Mouse (Mus musculus) limb, embryonic 14.5 days (tissue): ENCODE data around the gene Polr2a. TPM values are rescaled to one million over a fixed set of nuclear protein-coding genes. Genes with fewer than 3 reads are reported as not detected.
A peak's percentile ranks its signal among the peaks of the same experiment; 100 is the strongest.

Experiments used
- ATAC-seq: fragments of 200-750 bp; cut with Nextera tagmentation; 2 replicates; pipeline ENCODE4 v1.8.0; 2017; ENCODE audit warnings: low read depth, moderate number of reproducible peaks, moderate TSS enrichment; ENCODE audit not compliant: low FRiP score
- DNase-seq: peaks from one replicate; pipeline ENCODE4 v3.0.0-alpha.2; 2015; ENCODE audit warnings: low spot score
- H3K27ac ChIP-seq: fragments of 300-500 bp; sonication (generic); replicated peaks from 2 replicates; pipeline ENCODE4 v1.5.1; 2014; ENCODE audit warnings: low read depth, mild to moderate bottlenecking, low read length, moderate library complexity, mixed read lengths
- H3K27me3 ChIP-seq: fragments of 300-500 bp; sonication (generic); 2 replicates; pipeline ENCODE4 v1.6.1; 2014; ENCODE audit warnings: low read length, mixed read lengths; ENCODE audit not compliant: control insufficient read depth, insufficient read depth
- H3K36me3 ChIP-seq: fragments of 300-500 bp; sonication (generic); 2 replicates; pipeline ENCODE4 v1.6.1; 2014; ENCODE audit warnings: mild to moderate bottlenecking, low read length, moderate library complexity, mixed read lengths; ENCODE audit not compliant: control insufficient read depth, insufficient read depth
- H3K4me1 ChIP-seq: fragments of 300-500 bp; sonication (generic); 2 replicates; pipeline ENCODE4 v1.6.1; 2014; ENCODE audit warnings: antibody characterized with exemption, low read length, mixed read lengths; ENCODE audit not compliant: control insufficient read depth, insufficient read depth
- H3K4me2 ChIP-seq: fragments of 300-500 bp; sonication (generic); replicated peaks from 2 replicates; pipeline ENCODE4 v1.6.1; 2014; ENCODE audit warnings: low read depth, mild to moderate bottlenecking, low read length, moderate library complexity; ENCODE audit not compliant: severe bottlenecking
- H3K4me3 ChIP-seq: fragments of 300-500 bp; sonication (generic); replicated peaks from 2 replicates; pipeline ENCODE4 v1.5.1; 2014; ENCODE audit warnings: low read length
- H3K9ac ChIP-seq: fragments of 300-500 bp; sonication (generic); 2 replicates; pipeline ENCODE4 v1.6.1; 2014; ENCODE audit warnings: mild to moderate bottlenecking, low read depth, low read length, moderate library complexity; ENCODE audit not compliant: severe bottlenecking
- H3K9me3 ChIP-seq: fragments of 300-500 bp; sonication (generic); 2 replicates; pipeline ENCODE4 v1.6.1; 2016; ENCODE audit warnings: low read length; ENCODE audit not compliant: control insufficient read depth
- POLR2A ChIP-seq: fragments of 200-500 bp; IDR thresholded peaks from 2 replicates; pipeline ENCODE4 v1.8.0; 2012; ENCODE audit warnings: inconsistent platforms, mild to moderate bottlenecking, moderate library complexity, borderline replicate concordance; ENCODE audit not compliant: insufficient read depth, insufficient read length; ENCODE audit errors: extremely low read depth
- WGBS: fragments of 180-500 bp; shearing (Covaris S2); extraction: QIAGEN DNeasy Blood & Tissue Kit; methylation state at CpG from one replicate; pipeline ENCODE4 v1.1.7; 2014; 5-methylcytosine and 5-hydroxymethylcytosine counted together
- polyA plus RNA-seq, 2 experiments: library from polyadenylated mRNA; depleted of rRNA in 1 of 2; stranded (reverse) in 1 of 2; unstranded in 1 of 2; fragments of >200 nt; fragmentation: Nextera tagmentation in 1 of 2; extraction: Ambion mirVana in 1 of 2; gene quantifications; 2 replicates each; pipeline versions ENCODE4 v1.2.1 to v1.2.3; 2012 to 2014

Gene Polr2a
- polyA plus RNA-seq, 2 experiments, result 40.7 to 76.6 TPM

DNA sequence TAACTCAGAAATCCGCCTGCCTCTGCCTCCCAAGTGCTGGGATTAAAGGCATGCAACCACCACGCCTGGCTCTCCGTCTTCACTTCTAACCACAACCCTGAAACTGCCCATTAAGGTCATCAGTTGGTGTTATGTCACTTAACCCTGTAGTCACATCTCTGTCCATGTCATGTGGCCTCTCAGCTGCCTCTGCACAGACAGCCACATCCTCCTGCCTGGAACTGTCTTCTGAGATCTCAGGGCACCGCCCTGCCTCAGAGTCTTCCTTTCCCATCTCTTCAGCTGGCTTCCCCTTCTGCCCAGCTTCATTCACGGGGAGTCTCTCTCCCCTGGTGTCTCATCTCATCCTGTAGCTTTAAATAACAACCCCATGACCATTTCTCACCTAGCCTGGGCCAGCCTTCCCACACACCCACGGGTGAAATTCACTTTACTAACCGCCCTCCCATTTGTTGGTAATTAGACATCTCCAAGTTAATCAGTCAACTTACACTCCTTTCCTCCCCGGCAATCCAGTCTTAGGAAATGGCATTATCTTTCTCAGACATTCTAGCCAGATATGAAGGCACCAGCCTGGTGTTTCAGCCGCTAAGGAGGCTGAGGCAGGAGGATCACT, 66.1 kb downstream of the Polr2a start:
- Histone ChIP-seq H3K36me3 (no peaks in the 10 kb centered on the region), H3K9ac (no peak overlapping the region), H3K9me3 (no peaks in the 10 kb centered on the region), H3K4me3 (no peak overlapping the region), H3K27me3 (no peaks in the 10 kb centered on the region), H3K27ac (no peak overlapping the region), H3K4me1 (peaks cover 7% of the 10 kb centered on the region), H3K4me2 (no peak overlapping the region)
- WGBS, result 76% methylated on average over 9 of the region's 9 CpGs
- TF ChIP-seq POLR2A, result no peak
- DNase-seq, result no peak
- no peak for ATAC-seq

DNA sequence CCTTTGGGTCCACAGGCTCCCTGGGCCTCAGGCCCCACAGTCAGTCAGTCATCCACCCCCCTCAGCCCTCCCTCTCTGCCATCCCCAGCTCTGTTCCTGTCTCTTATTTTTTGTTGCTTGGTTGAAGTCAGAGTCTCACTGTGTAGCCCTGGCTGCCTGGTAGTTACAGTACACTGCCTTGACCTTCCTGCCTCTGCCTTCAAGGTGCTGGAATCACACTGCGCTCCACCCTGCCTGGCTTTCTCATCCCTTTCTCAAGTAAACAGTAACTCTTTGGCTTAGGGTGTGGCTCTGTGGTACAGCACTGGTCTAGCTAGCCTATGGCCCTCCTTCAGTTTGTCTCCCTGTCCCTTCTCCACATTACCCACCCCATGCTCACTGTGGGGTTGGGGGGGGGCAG, 68.5 kb downstream of the Polr2a start:
- ATAC-seq (no peak), DNase-seq (no peak)
- peaks cover 18% of the 10 kb centered on the region for H3K4me1 ChIP-seq
- H3K4me2 ChIP-seq, result no peak overlapping the region
- H3K27me3 ChIP-seq, result no peaks in the 10 kb centered on the region
- TF ChIP-seq POLR2A, result no peak
- no peaks in the 10 kb centered on the region for H3K36me3 ChIP-seq
- 94% methylated on average over 1 of the region's 1 CpGs for WGBS
- no peak overlapping the region; the same call in 1 of the 2 replicates for H3K9ac ChIP-seq
- H3K9me3 ChIP-seq, result no peaks in the 10 kb centered on the region
- no peak overlapping the region for H3K4me3 ChIP-seq
- H3K27ac ChIP-seq, result no peak overlapping the region

- no peak overlapping the region for H3K9ac ChIP-seq
- H3K27me3 ChIP-seq, result no peaks in the 10 kb centered on the region
- peak overlapping the region; percentile 43 for H3K27ac ChIP-seq
- 0 out of 2 replicates have a peak overlapping the region, but pooled peaks have one; percentile 10 for H3K4me2 ChIP-seq
- H3K36me3 ChIP-seq, result no peaks in the 10 kb centered on the region
- TF ChIP-seq POLR2A, result no peak
- no peak overlapping the region for H3K4me3 ChIP-seq
- WGBS, result 30% methylated on average over 5 of the region's 5 CpGs
- no peak for DNase-seq
- no peaks in the 10 kb centered on the region for H3K9me3 ChIP-seq
- peaks cover 29% of the 10 kb centered on the region for H3K4me1 ChIP-seq
- ATAC-seq, result no peak
Measured at GRCm38 (mm10) chr11:69687061-69687460, 71.4 kb downstream of the Polr2a start.

GRCm38 (mm10) chr11:69686377-69686776, 72.1 kb downstream of the Polr2a start:
- no peak overlapping the region for H3K4me2 ChIP-seq
- H3K9me3 ChIP-seq, result no peaks in the 10 kb centered on the region
- H3K27ac ChIP-seq, result peak overlapping the region; percentile 52; the same call in 1 of the 2 replicates
- WGBS, result 9% methylated on average over 4 of the region's 4 CpGs
- DNase-seq (peak; percentile 33), ATAC-seq (no peak)
- TF ChIP-seq POLR2A, result no peak
- H3K9ac ChIP-seq, result peak overlapping the region; percentile 8; the same call in 1 of the 2 replicates
- no peaks in the 10 kb centered on the region for H3K27me3 ChIP-seq
- peaks cover 29% of the 10 kb centered on the region for H3K4me1 ChIP-seq
- H3K36me3 ChIP-seq, result no peaks in the 10 kb centered on the region
- H3K4me3 ChIP-seq, result no peak overlapping the region

DNA sequence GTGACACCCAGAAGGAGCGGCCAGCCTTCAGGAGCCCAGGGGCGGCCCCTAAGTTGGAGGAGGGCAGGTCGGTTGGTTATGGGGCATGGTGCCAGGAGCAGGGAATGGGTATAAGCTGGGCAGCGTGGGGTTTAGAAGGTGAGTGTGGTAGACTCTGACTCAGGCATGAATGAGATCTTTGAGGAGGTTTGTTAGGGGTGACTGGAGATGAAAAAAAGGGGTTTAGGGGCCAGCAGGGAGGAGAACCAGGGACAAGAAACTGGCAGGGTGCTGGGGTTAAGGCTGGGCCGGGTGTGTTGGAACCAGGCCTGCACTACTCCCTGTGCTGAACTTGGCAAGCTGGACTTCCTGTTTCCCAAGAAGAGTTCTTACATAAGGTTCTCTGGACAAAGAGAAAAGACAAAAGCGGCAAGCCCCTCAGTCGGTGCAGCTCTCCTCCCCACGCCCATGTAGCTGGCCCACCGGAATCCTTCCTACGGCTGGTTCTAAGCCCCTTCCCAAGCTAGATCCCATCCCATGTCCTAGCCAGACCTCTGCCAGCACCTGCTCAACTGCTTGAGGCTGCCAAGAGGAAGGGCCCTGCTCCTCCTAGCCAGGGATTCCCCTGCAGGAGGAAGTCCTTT, 72.8 kb downstream of the Polr2a start, which contains the start of gene Tnfsf13:
Gene Tnfsf13, minus strand, starts transcription at position 259 of the 623 bp plus-strand sequence.
- no peak for ATAC-seq
- Histone ChIP-seq H3K9ac (peak within 1 kb of the TSS; percentile 8; the same call in 1 of the 2 replicates), H3K4me1 (peaks cover 31% of the 10 kb centered on the region), H3K4me2 (no peak within 1 kb of the TSS), H3K9me3 (no peaks in the 10 kb centered on the region), H3K27me3 (no peaks in the 10 kb centered on the region), H3K4me3 (no peak within 1 kb of the TSS), H3K27ac (peak within 1 kb of the TSS; percentile 52), H3K36me3 (no peaks in the 10 kb centered on the region)
- peak; percentile 48 for DNase-seq
- no peak for TF ChIP-seq POLR2A
- 71% methylated on average over 10 of the region's 10 CpGs for WGBS
